Mouse (Mus musculus): ENCODE data around the gene Nedd9.

The Nedd9 gene

GRCm38 (mm10) chr13:41354591-41354990 lies 132.6 kb downstream of the Nedd9 start:
- in situ Hi-C loops (cut with MboI, MseI), result loop anchor here (25.0 kb wide), 2 partner anchors 708 to 1908 kb away; partner anchors contain the start of gene Hivep1 (in 1 of the 2)

- in situ Hi-C loops (cut with MboI, MseI), result loop anchor here (25.0 kb wide), 2 partner anchors 709 to 1909 kb away; partner anchors contain the start of gene Hivep1 (in 1 of the 2)
Observed at GRCm38 (mm10) chr13:41353676-41354075, 133.5 kb downstream of the Nedd9 start.

GRCm38 (mm10) chr13:41352352-41352751 lies 134.8 kb downstream of the Nedd9 start:
- in situ Hi-C loops (cut with MboI, MseI), result loop anchor here (25.0 kb wide), 2 partner anchors 710 to 1910 kb away; partner anchors contain the start of gene Hivep1 (in 1 of the 2)

GRCm38 (mm10) chr13:41350589-41350988 lies 136.6 kb downstream of the Nedd9 start:
- in situ Hi-C loops (cut with MboI, MseI), result loop anchor here (25.0 kb wide), 2 partner anchors 712 to 1912 kb away; partner anchors contain the start of gene Hivep1 (in 1 of the 2)

- in situ Hi-C loops (cut with MboI, MseI), result loop anchor here (25.0 kb wide), 2 partner anchors 713 to 1913 kb away; partner anchors contain the start of gene Hivep1 (in 1 of the 2)
Observed at GRCm38 (mm10) chr13:41349770-41350169, 137.4 kb downstream of the Nedd9 start.

- in situ Hi-C loops (cut with MboI, MseI), result no loop called here
Observed at GRCm38 (mm10) chr13:41345756-41346155, 141.4 kb downstream of the Nedd9 start.

GRCm38 (mm10) chr13:41345306-41345705 lies 141.9 kb downstream of the Nedd9 start:
- in situ Hi-C loops (cut with MboI, MseI), result no loop called here

- in situ Hi-C loops (cut with MboI, MseI), result no loop called here
Observed at GRCm38 (mm10) chr13:41343887-41344266, 143.3 kb downstream of the Nedd9 start.

- in situ Hi-C loops (cut with MboI, MseI), result no loop called here
Observed at GRCm38 (mm10) chr13:41343163-41343886, 143.8 kb downstream of the Nedd9 start.

GRCm38 (mm10) chr13:41341422-41341821 lies 145.7 kb downstream of the Nedd9 start:
- in situ Hi-C loops (cut with MboI, MseI), result no loop called here

- in situ Hi-C loops (cut with MboI, MseI), result no loop called here
Observed at GRCm38 (mm10) chr13:41339653-41340351, 147.4 kb downstream of the Nedd9 start.

- in situ Hi-C loops (cut with MboI, MseI), result no loop called here
Observed at GRCm38 (mm10) chr13:41339195-41339594, 148.0 kb downstream of the Nedd9 start.

- in situ Hi-C loops (cut with MboI, MseI), result no loop called here
Observed at GRCm38 (mm10) chr13:41337407-41337806, 149.8 kb downstream of the Nedd9 start.

GRCm38 (mm10) chr13:41336260-41336659 lies 150.9 kb downstream of the Nedd9 start:
- in situ Hi-C loops (cut with MboI, MseI), result no loop called here

- in situ Hi-C loops (cut with MboI, MseI), result no loop called here
Observed at GRCm38 (mm10) chr13:41335767-41336166, 151.4 kb downstream of the Nedd9 start.

- in situ Hi-C loops (cut with MboI, MseI), result no loop called here
Observed at GRCm38 (mm10) chr13:41334641-41335000, 152.5 kb downstream of the Nedd9 start.

- in situ Hi-C loops (cut with MboI, MseI), result no loop called here
Observed at GRCm38 (mm10) chr13:41333889-41334640, 153.1 kb downstream of the Nedd9 start.

- in situ Hi-C loops (cut with MboI, MseI), result no loop called here
Observed at GRCm38 (mm10) chr13:41331671-41332340, 155.4 kb downstream of the Nedd9 start.

- in situ Hi-C loops (cut with MboI, MseI), result no loop called here
Observed at GRCm38 (mm10) chr13:41330589-41331345, 156.4 kb downstream of the Nedd9 start.

- in situ Hi-C loops (cut with MboI, MseI), result no loop called here
Observed at GRCm38 (mm10) chr13:41330051-41330450, 157.1 kb downstream of the Nedd9 start.

GRCm38 (mm10) chr13:41328481-41328880 lies 158.7 kb downstream of the Nedd9 start:
- in situ Hi-C loops (cut with MboI, MseI), result no loop called here

Data from T-helper 17 cell (primary cell).